Mouse (Mus musculus): ENCODE measurements around the gene Akr1a1. TPM values are rescaled to one million over a fixed set of nuclear protein-coding genes. Genes with fewer than 3 reads are reported as not detected.
"Not testable (repeated sequence)": the region's sequence is repeated elsewhere in the genome, so short reads cannot be mapped to it uniquely, and the experiment has no call there.

The Akr1a1 gene
- total RNA-seq (2021), result 100 to 1,000 TPM; 376 to 408 TPM
- long read RNA-seq, experiment 1, transcript Akr1a1-201 (9 exons, 1,420 nt), result major isoform, 160 of 167 reads
- long read RNA-seq, experiment 1, partial matches to known transcripts, result 7 of 167 reads
- long read RNA-seq, experiment 1, other reads (novel, unspliced or antisense), result 0 of 167 reads
- long read RNA-seq, experiment 2, transcript Akr1a1-201 (9 exons, 1,420 nt), result major isoform, 100 of 110 reads
- long read RNA-seq, experiment 2, partial matches to known transcripts, result 3 of 110 reads
- long read RNA-seq, experiment 2, other reads (novel, unspliced or antisense), result 6 of 110 reads

DNA sequence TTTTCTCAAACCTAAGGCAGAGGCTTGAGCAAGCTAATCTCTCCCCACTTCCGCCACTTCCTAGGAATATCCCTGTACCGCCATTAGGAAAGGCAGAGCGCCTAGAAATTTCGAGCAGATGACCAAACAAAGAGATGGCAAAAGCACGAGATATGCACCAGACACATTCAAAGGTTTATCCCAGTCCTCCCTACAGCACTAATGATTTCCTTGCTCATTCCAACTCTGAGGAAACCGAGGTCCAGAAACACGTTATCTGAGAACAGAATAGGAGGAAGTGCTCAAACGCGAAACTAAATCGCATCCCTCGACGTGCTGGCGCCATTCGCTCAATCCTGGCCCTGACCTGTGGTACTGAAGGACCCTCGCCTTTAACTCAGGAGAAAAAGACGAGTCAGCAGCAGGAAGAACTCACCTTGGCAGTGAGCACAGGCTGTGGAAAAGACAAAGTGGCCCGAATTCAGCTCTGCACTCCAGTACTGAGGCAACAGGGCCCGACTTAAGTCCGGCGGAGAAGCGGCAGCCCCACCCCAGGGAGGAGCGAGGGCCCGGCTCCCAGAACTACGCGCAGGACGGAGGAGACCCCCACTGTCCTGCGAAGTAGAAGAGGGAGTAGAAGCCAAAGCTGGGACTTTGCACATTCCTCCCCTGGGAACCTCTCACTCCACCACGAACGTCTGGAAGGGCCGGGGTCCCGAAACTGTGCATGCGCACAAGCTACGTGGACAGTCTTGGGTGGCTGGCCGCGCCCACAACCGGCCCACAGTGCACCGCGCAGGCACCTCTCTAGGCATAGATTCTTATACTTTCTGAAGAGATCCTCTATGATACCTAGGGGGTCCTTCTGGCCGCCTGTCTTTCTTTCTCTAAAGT, at the start of gene Akr1a1:
Gene Akr1a1, minus strand, starts transcription at position 757 of the 873 bp plus-strand sequence.
- intact Hi-C loops (cut with DNase I), result loop anchor here (2.0 kb wide), 2 partner anchors 24 to 34 kb away; partner anchors contain the start of genes Nasp and Prdx1
- peak; percentile 90 to 91 for DNase-seq (ENCODE audit: extremely low spot score in 1 of 2, low spot score in 2 of 2)
- TF ChIP-seq CTCF (IDR thresholded peaks at IDR 0.05), result no peak; the same call in 1 of the 2 replicates
- Histone ChIP-seq H3K4me3 (peak within 1 kb of the TSS; percentile 89), H3K27ac (peak within 1 kb of the TSS; percentile 76)

DNA sequence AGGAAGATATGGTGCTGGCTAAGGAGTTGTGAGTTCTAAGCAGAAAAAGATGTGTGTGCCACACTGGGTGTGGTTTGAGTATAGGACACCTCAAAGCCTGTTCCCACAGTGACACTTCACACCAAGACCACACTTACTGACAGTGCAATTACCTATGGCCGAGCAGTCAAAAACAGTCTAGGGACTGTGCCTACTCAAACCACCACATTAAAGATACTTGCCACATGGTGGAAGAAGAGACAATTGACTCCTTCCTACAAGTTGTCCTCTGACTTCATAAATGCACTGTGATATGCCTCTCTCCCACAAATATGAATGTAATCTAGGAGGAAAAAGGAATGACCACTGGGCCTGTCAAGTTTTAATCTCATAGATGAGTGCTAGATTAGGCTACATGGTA, 49.5 kb upstream of the Akr1a1 start:
- intact Hi-C loops (cut with DNase I), result no loop called here
- no peak for DNase-seq (ENCODE audit: extremely low spot score in 1 of 2, low spot score in 2 of 2)
- Histone ChIP-seq H3K4me3 (no peak overlapping the region), H3K27ac (no peak overlapping the region)
- TF ChIP-seq CTCF (IDR thresholded peaks at IDR 0.05), result no peak

DNA sequence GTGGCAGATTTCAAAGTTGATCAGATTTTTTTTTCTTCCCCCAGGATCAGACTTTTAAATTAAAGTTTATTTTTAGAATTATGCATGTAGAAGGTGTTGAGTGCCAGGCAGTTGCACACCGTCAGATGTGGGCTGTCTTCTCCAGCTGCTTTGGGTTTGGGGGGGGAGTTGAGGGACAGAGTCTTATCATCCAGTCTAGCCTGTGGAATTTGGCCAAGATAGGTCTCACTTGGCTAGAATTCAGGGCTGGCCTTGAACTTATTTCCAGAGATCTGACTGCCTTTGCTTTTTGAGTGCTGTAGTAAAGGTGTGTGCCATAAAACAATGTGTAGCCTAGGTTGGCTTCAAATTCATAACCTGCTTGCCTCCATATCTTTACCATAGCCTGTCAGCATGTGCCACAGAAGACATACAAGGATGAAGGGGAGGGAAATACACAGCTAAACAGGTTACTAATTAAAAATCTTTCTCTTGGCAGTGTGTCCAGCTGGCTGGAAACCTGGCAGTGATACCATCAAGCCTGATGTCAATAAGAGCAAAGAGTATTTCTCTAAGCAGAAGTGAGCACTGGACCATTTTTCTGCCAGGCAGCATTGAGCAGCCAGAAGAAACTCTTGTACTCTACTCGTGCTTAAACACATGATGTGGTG, 47.3 kb upstream of the Akr1a1 start:
- TF ChIP-seq CTCF (IDR thresholded peaks at IDR 0.05), result no peak
- Histone ChIP-seq H3K4me3 (no peak overlapping the region), H3K27ac (no peak overlapping the region)
- no peak for DNase-seq (ENCODE audit: extremely low spot score in 1 of 2, low spot score in 2 of 2)
- intact Hi-C loops (cut with DNase I), result no loop called here

DNA sequence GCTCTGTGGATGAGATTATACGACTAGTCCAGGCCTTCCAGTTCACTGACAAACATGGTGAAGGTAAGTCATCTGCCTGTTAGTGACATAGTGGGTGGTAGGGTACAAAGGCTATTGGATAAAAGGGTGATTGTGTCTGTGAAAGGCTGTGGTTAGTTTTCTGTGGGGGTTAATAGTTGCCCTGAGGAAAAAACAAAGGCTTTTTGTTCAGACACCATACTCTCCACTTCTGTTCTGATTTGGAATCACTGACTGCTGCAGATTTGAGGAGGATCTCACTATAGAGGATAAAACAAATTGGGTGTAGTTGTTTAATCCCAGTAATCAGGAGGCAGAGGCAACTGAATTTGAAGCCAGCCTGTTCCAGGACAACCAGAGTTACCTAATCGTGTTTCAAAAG, 42.3 kb upstream of the Akr1a1 start:
- Histone ChIP-seq H3K27ac (no peak overlapping the region), H3K4me3 (no peak overlapping the region)
- intact Hi-C loops (cut with DNase I), result no loop called here
- TF ChIP-seq CTCF (IDR thresholded peaks at IDR 0.05), result no peak
- no peak for DNase-seq (ENCODE audit: extremely low spot score in 1 of 2, low spot score in 2 of 2)

DNA sequence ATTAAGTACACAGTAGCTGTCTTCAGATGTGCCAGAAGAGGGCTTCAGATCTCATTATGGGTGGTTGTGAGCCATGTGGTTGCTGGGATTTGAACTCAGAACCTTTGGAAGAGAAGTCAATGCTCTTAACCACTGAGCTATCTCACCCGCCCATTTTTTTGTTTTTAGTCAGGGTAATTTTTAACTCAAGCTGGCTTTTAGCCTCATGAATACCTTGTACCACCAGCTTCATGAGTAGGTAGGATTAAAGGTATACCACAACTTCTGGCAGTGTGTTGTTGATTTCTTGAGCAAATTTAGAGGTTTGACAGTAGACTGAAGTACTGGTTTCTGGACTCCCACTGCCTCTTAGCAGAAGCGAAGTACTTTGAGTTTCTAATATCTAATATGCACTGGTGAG, 40.7 kb upstream of the Akr1a1 start:
- Histone ChIP-seq H3K27ac (no peak overlapping the region), H3K4me3 (no peak overlapping the region)
- TF ChIP-seq CTCF (IDR thresholded peaks at IDR 0.05), result no peak
- DNase-seq (ENCODE audit: extremely low spot score in 1 of 2, low spot score in 2 of 2), result no peak
- intact Hi-C loops (cut with DNase I), result no loop called here

DNA sequence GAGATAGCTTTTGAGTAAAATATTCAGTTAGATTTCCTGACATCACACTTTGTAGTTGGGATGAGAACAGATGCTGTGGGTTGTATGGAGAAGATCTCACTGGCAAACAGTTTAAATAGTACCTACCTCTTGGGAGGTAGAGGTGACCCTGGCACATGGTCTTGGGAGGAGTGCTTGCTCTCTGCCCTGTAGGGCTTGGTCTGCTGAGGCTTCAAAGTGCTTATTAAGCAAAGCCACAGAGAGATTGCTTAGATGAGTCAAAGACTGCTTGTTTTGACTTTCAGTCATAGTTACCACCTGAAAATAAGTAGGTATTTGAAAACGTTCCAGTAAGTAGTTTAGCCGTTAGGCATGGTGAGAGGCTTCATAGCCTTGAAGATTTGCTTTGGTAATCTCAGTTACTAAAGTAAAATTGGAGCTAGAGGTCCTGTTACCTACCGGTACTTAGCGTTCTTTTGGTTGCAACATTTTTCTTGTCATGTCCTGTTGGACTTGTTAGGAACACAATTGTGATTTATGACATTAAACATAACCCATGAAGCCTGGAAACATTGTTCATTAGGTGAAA, 37.9 kb upstream of the Akr1a1 start:
- intact Hi-C loops (cut with DNase I), result no loop called here
- no peak for DNase-seq (ENCODE audit: extremely low spot score in 1 of 2, low spot score in 2 of 2)
- no peak overlapping the region for H3K4me3 ChIP-seq
- TF ChIP-seq CTCF (IDR thresholded peaks at IDR 0.05), result no peak
- H3K27ac ChIP-seq, result no peak overlapping the region

DNA sequence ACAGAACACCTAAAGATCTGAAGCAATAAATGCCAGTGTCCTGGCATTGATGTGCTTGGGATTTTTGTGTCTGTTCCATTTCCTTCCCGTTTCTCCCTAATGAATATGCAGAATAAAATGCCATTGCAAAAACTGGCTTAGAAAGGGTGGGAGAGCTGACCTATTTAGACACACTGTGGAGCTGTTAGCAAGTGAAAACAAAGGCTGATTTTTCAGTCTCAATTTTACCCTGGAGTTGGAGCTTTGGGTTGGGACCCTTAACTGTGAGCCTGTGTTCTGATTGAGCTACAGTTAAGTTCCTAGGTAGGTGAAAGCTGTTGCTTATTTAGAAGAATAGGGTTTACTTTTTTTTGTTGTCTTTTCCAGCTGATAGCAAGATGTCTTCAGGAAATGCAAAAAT, 35.6 kb upstream of the Akr1a1 start:
- intact Hi-C loops (cut with DNase I), result no loop called here
- no peak for TF ChIP-seq CTCF (IDR thresholded peaks at IDR 0.05)
- DNase-seq (ENCODE audit: extremely low spot score in 1 of 2, low spot score in 2 of 2), result no peak
- Histone ChIP-seq H3K4me3 (peak overlapping the region; percentile 72), H3K27ac (peak overlapping the region; percentile 57)

DNA sequence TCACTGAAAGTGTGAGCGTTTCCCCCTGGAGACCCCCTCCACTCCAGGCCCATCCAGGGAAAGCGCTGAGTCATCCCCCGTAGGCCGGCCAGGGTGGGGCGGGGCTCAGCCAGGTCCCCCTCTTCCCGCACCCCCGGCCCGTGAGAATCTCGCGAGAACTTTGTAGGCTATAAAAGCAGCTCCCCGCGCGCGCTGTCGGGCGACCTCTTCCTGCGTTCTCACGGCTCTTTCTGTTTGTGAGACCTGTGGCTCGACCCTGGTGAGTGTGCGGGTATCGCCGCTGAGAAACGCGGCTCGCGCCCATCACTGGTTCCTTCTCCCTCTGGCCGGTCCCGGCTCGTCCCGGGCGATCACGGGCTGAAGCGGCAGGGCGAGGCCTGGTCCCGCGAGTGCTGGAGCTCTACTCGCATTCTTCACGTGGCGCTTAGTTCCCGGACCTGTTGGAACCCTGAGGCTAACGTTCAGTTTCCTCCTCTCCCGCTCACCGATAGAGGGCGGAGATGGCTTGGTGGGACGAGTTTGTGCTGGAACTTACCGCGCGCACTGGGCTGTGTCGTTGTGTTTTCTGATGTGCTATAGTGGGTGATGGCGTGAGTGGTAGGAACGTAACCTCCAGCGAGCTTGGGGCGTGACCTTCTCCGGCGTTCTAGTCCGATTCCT, 34.1 kb upstream of the Akr1a1 start, which contains the start of gene Prdx1:
Gene Prdx1, plus strand, starts transcription at position 143 of the 660 bp plus-strand sequence.
- DNase-seq (ENCODE audit: extremely low spot score in 1 of 2, low spot score in 2 of 2), result peak; percentile 86 to 90
- H3K27ac ChIP-seq, result peak within 1 kb of the TSS; percentile 93
- intact Hi-C loops (cut with DNase I), result loop anchor here (2.0 kb wide), 1 partner anchor 35 kb away; the partner anchor contains the start of gene Akr1a1
- H3K4me3 ChIP-seq, result peak within 1 kb of the TSS; percentile 72
- TF ChIP-seq CTCF (IDR thresholded peaks at IDR 0.05), result peak; percentile 79

DNA sequence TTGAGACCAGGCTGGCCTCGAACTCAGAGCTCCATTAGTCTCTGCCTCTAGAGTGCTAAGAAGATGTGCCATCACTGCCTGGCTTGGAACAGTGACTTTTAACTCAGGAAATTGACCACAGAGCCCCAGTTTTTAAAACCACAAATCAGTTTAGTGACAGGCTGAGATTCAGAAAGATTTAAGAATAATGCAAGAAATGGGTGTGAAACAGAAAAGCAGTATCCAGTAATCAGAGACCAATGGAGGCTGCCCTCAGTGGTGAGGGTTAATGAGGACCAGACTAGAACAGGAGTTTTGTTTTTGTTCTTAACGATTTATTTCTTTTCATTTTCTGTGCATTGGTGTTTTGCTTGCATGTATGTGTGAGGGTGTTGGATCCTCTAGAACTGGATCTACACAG, 33.2 kb upstream of the Akr1a1 start:
- intact Hi-C loops (cut with DNase I), result loop anchor here (2.0 kb wide), 1 partner anchor 34 kb away; the partner anchor contains the start of gene Akr1a1
- peak overlapping the region; percentile 93 for H3K27ac ChIP-seq
- TF ChIP-seq CTCF (IDR thresholded peaks at IDR 0.05), result no peak
- H3K4me3 ChIP-seq, result no peak overlapping the region
- DNase-seq (ENCODE audit: extremely low spot score in 1 of 2, low spot score in 2 of 2), result no peak

DNA sequence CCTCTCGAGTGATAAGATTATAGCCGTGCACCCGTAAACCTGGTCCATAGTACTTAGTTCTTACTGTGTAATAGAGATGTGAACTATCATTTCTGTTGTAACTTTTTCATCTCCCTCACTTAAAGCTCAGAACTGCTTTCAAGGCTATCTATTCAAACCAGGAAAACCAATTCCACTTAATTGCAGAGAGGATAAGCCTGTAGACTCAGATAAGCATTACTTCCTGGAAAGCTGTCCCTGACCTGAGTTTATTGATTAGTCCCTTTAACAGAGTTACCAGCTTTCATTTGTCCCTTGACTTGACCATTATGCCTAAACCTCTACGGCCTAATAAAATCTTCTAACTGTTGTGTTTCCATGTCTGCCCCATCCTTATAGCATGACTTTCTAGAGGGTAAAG, 32.5 kb upstream of the Akr1a1 start:
- Histone ChIP-seq H3K4me3 (no peak overlapping the region), H3K27ac (no peak overlapping the region)
- no peak for DNase-seq (ENCODE audit: extremely low spot score in 1 of 2, low spot score in 2 of 2)
- intact Hi-C loops (cut with DNase I), result loop anchor here (2.0 kb wide), 1 partner anchor 33 kb away; the partner anchor contains the start of gene Akr1a1
- TF ChIP-seq CTCF (IDR thresholded peaks at IDR 0.05), result no peak

DNA sequence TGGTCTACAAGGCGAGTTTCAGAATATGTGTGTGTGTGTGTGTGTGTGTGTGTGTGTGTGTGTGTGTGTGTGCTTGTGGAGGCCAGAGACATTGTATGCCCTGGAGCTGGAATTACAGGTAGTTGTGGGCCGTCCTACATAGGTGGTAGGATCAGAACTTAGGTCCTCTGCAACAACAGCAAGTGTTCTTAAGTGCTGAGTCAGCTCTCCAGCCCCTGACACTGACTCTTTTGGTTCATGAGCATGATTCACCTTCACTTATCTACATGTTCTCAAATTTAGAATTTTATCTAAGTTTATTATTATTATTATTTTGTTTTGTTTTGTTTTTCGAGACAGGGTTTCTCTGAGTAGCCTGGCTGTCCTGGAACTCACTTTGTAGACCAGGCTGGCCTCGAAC, 29.0 kb upstream of the Akr1a1 start:
- H3K4me3 ChIP-seq; DNase-seq (ENCODE audit: extremely low spot score in 1 of 2, low spot score in 2 of 2); intact Hi-C loops (cut with DNase I); H3K27ac ChIP-seq: not testable (repeated sequence)

Data from left cerebral cortex, adult 2 months (tissue).